Mouse (Mus musculus) myocyte (in vitro differentiated cells): ENCODE data around the gene Eif4b. TPM values are rescaled to one million over a fixed set of nuclear protein-coding genes. Genes with fewer than 3 reads are reported as not detected.
A peak's percentile ranks its signal among the peaks of the same experiment; 100 is the strongest.

Experiments
- H3K27me3 ChIP-seq: one replicate; pipeline ENCODE4 v1.6.1; 2011; ENCODE audit not compliant: control insufficient read depth, insufficient read depth, insufficient read length
- H3K36me3 ChIP-seq: one replicate; pipeline ENCODE4 v1.6.1; 2011; ENCODE audit not compliant: control insufficient read depth, insufficient read depth
- H3K4me2 ChIP-seq: one replicate; pipeline ENCODE4 v1.6.1; 2011; ENCODE audit warnings: low read depth, control low read depth
- H3K4me3 ChIP-seq: one replicate; pipeline ENCODE4 v1.5.1; 2011; ENCODE audit warnings: mild to moderate bottlenecking, control low read depth, moderate library complexity
- H3K79me2 ChIP-seq: one replicate; pipeline ENCODE4 v1.6.1; 2011; ENCODE audit not compliant: control insufficient read depth, insufficient read depth
- H3ac ChIP-seq: one replicate; pipeline ENCODE4 v1.6.1; 2011; ENCODE audit not compliant: control insufficient read depth, insufficient read length
- CEBPB ChIP-seq: IDR thresholded peaks from 2 replicates; pipeline ENCODE4 v1.6.1; 2011; ENCODE audit warnings: mild to moderate bottlenecking, moderate library complexity; ENCODE audit not compliant: poor library complexity, insufficient read depth, severe bottlenecking
- E2F4 ChIP-seq: IDR thresholded peaks from one replicate; pipeline ENCODE4 v1.6.1; 2011; ENCODE audit warnings: mild to moderate bottlenecking, control low read depth, moderate library complexity; ENCODE audit not compliant: insufficient read depth
- MAX ChIP-seq: IDR thresholded peaks from one replicate; pipeline ENCODE4 v1.6.1; 2011; ENCODE audit warnings: low read depth, mild to moderate bottlenecking, control low read depth
- MYOD1 ChIP-seq, 3 experiments: IDR thresholded peaks; one replicate each; pipeline ENCODE4 v1.6.1; 2011; ENCODE audit warnings: control low read depth in 2 of 3, low read depth in 2 of 3, mild to moderate bottlenecking in 2 of 3, moderate library complexity in 1 of 3; ENCODE audit not compliant: insufficient read length in 2 of 3, control insufficient read depth in 1 of 3
- MYOG ChIP-seq, 3 experiments: IDR thresholded peaks; one replicate each; pipeline ENCODE4 v1.6.1; 2011; ENCODE audit warnings: control low read depth in 2 of 3, low read depth in 2 of 3, mild to moderate bottlenecking in 2 of 3; ENCODE audit not compliant: insufficient read length in 2 of 3, control insufficient read depth in 1 of 3, insufficient read depth in 1 of 3
- POLR2A ChIP-seq: IDR thresholded peaks from one replicate; pipeline ENCODE4 v1.6.1; 2011; ENCODE audit warnings: low read depth, mild to moderate bottlenecking, control low read depth, moderate library complexity; ENCODE audit not compliant: insufficient read length
- POLR2AphosphoS2 ChIP-seq: IDR thresholded peaks from one replicate; pipeline ENCODE4 v1.6.1; 2011; ENCODE audit warnings: low read depth, control low read depth; ENCODE audit not compliant: insufficient read length
- REST ChIP-seq: IDR thresholded peaks from one replicate; pipeline ENCODE4 v1.6.1; 2011; ENCODE audit warnings: mild to moderate bottlenecking, control low read depth, moderate library complexity; ENCODE audit not compliant: insufficient read depth, insufficient read length
- SRF ChIP-seq: IDR thresholded peaks from one replicate; pipeline ENCODE4 v1.6.1; 2011; ENCODE audit warnings: low read depth; ENCODE audit not compliant: control insufficient read depth, insufficient read length
- TCF12 ChIP-seq: IDR thresholded peaks from one replicate; pipeline ENCODE4 v1.6.1; 2011; ENCODE audit warnings: mild to moderate bottlenecking, control low read depth; ENCODE audit not compliant: poor library complexity, insufficient read depth, severe bottlenecking
- TCF3 ChIP-seq: IDR thresholded peaks from one replicate; pipeline ENCODE4 v1.6.1; 2011; ENCODE audit warnings: low read depth, control low read depth; ENCODE audit not compliant: insufficient read length
- USF1 ChIP-seq: IDR thresholded peaks from one replicate; pipeline ENCODE4 v1.6.1; 2011; ENCODE audit warnings: low read depth, mild to moderate bottlenecking, control low read depth, moderate library complexity
- polyA plus RNA-seq: library from polyadenylated mRNA; unstranded; fragments of >200 nt; fragmentation: generic; extraction: Trizol; gene quantifications from one replicate; pipeline ENCODE4 v1.2.1, GENCODE M21; 2012; ENCODE audit warnings: missing spikeins

Eif4b gene
- polyA plus RNA-seq, 1 experiment, result 266 TPM

DNA sequence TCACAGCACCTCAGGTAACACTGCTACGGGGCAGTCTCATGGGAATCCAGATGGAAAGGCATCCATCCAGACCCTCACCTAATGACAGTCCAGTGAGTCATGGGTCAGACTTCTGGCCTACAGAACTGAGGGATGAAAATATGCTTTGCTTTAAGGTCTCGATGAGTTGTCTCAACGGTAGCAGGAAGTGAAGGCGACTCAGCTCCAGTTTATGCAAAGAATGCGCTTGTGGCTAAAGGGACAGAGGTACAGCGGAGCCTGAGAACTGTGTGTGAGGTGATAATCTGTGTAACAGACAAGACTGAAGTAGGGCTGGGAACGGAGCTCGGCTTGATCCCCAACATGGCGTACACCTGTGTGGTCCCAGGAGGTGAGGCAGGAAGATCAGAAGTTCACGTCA is 27.9 kb upstream of the Eif4b start:
- H3ac ChIP-seq, result no peak overlapping the region
- TF ChIP-seq SRF, result no peak

GRCm38 (mm10) chr15:102048006-102048405 is 25.6 kb upstream of the Eif4b start:
- Histone ChIP-seq H3K36me3 (no peaks in the 10 kb centered on the region), H3ac (no peak overlapping the region), H3K27me3 (no peaks in the 10 kb centered on the region), H3K4me2 (no peak overlapping the region), H3K4me3 (no peak overlapping the region), H3K79me2 (no peaks in the 10 kb centered on the region)
- TF ChIP-seq REST (no peak), TCF3 (no peak), TCF12 (no peak), POLR2A (no peak), SRF (no peak), USF1 (no peak)

More for the DNA sequence above, 27.9 kb upstream of the Eif4b start:
- Histone ChIP-seq H3K27me3 (no peaks in the 10 kb centered on the region), H3K4me2 (peak overlapping the region; percentile 46), H3K4me3 (no peak overlapping the region), H3K79me2 (no peaks in the 10 kb centered on the region), H3K36me3 (no peaks in the 10 kb centered on the region)

DNA sequence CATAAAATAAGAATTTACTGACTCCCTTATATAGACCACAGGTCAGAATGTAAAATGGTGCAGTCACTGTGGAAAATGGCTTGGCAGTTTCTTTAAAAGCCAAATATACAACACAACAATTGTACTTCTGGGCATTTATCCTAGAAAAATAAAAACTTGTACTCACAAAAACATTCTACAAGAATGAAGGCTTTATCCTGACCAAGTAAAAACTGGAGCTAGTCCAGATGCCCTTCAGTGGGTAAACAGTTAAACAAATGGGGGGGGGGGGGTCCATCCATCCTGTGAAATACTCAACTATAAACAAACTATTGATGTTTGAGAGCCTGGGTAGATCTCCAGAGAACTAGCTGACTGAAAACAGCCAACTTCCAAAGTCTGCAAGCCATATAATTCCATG is 23.7 kb upstream of the Eif4b start:
- H3K36me3 ChIP-seq, result no peaks in the 10 kb centered on the region
- TF ChIP-seq E2F4 (no peak), SRF (no peak), MYOD1 (IDR thresholded peaks at IDR 0.05; ENCODE audit: control insufficient read depth in 1 of 3, insufficient read length in 2 of 3, low read depth in 2 of 3) (no peak), REST (no peak), POLR2A (no peak), MAX (no peak), POLR2AphosphoS2 (no peak), TCF12 (no peak), CEBPB (no peak), TCF3 (no peak), USF1 (no peak), MYOG (IDR thresholded peaks at IDR 0.05; ENCODE audit: control insufficient read depth in 1 of 3, insufficient read depth in 1 of 3, insufficient read length in 2 of 3, low read depth in 2 of 3) (no peak)
- H3K4me3 ChIP-seq, result no peak overlapping the region
- H3K4me2 ChIP-seq, result no peak overlapping the region
- H3K27me3 ChIP-seq, result no peaks in the 10 kb centered on the region
- no peaks in the 10 kb centered on the region for H3K79me2 ChIP-seq
- H3ac ChIP-seq, result no peak overlapping the region

- H3ac ChIP-seq, result no peak overlapping the region
- H3K27me3 ChIP-seq, result no peaks in the 10 kb centered on the region
- TF ChIP-seq TCF12, result no peak
- TF ChIP-seq POLR2A, result peak; percentile 24
- TF ChIP-seq MYOG (IDR thresholded peaks at IDR 0.05; ENCODE audit: control insufficient read depth in 1 of 3, insufficient read depth in 1 of 3, insufficient read length in 2 of 3, low read depth in 2 of 3), result peak in 2 of 3 experiments; percentile 25 to 46
- no peak for TF ChIP-seq E2F4
- no peak for TF ChIP-seq SRF
- no peak for TF ChIP-seq POLR2AphosphoS2
- TF ChIP-seq REST, result no peak
- TF ChIP-seq USF1, result no peak
- no peak for TF ChIP-seq MAX
- TF ChIP-seq CEBPB, result no peak
- TF ChIP-seq TCF3, result no peak
- TF ChIP-seq MYOD1 (IDR thresholded peaks at IDR 0.05; ENCODE audit: control insufficient read depth in 1 of 3, insufficient read length in 2 of 3, low read depth in 2 of 3), result peak in 2 of 3 experiments; percentile 26 to 48
- no peaks in the 10 kb centered on the region for H3K79me2 ChIP-seq
- no peaks in the 10 kb centered on the region for H3K36me3 ChIP-seq
- H3K4me3 ChIP-seq, result no peak overlapping the region
- H3K4me2 ChIP-seq, result peak overlapping the region; percentile 73
Measured at GRCm38 (mm10) chr15:102051920-102052683, 21.5 kb upstream of the Eif4b start.

DNA sequence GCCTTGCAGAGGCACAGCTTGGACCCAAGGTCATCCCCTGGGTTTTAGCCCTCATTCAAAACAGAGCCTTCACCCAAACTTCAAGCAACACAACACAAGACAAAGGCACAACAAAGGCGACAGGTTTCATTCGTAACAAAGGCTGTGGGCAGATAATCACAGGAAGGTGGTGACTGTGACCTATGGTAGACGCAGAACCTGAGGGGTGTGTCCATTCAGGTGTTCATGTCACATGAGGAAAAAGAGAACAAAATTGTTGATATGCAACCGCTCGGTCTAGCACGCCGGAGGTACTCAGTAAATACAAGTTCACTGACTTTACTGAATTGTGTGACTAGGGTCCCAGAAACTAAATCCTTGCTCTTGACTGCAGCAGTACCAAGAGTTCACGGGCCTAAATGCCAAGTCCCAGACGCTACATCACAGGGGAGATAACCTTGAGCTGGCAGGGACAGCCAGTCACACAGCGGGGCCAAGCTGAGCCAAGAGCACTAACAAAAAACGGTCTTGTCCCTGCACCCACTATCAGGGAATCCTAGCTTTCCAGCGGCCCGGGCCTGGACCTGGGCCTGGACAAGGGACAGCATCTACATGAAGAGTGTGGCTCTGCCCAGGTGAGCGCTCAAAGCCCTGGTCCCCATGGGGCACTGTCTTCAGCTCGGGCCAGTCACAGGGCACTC is 16.9 kb upstream of the Eif4b start:
- Histone ChIP-seq H3K27me3 (no peaks in the 10 kb centered on the region), H3ac (no peak overlapping the region), H3K4me3 (no peak overlapping the region), H3K4me2 (no peak overlapping the region), H3K79me2 (no peaks in the 10 kb centered on the region), H3K36me3 (no peaks in the 10 kb centered on the region)
- no peak for TF ChIP-seq USF1
- TF ChIP-seq MYOG (IDR thresholded peaks at IDR 0.05; ENCODE audit: control insufficient read depth in 1 of 3, insufficient read depth in 1 of 3, insufficient read length in 2 of 3, low read depth in 2 of 3), result no peak
- TF ChIP-seq TCF3, result no peak
